Mouse (Mus musculus) MEL (cell line): Measurements from ENCODE around the gene Pyurf. TPM values are rescaled to one million over a fixed set of nuclear protein-coding genes. Genes with fewer than 3 reads are reported as not detected.
A peak's percentile ranks its signal among the peaks of the same experiment; 100 is the strongest.

Experiments used
- DNase-seq: peaks from one replicate; pipeline ENCODE4 v3.0.0; 2011; ENCODE audit warnings: low read depth, low spot score
- H3K27ac ChIP-seq: 2 replicates; pipeline ENCODE4 v1.5.1; 2012; ENCODE audit warnings: low read depth, mild to moderate bottlenecking, control low read depth, low read length, moderate library complexity; ENCODE audit not compliant: control insufficient read depth
- H3K27me3 ChIP-seq, 2 experiments: fragments of 150-350 bp in 1 of 2; sonication (generic) in 1 of 2; 2 replicates each; pipeline ENCODE4 v1.6.1; 2012; ENCODE audit warnings: low read length in 2 of 2, mild to moderate bottlenecking in 2 of 2, improper control_type of control experiment in 1 of 2, moderate library complexity in 1 of 2; ENCODE audit not compliant: insufficient read depth in 2 of 2, control insufficient read depth in 1 of 2
- H3K36me3 ChIP-seq, 2 experiments: 2 replicates each; pipeline ENCODE4 v1.6.1; 2012 to 2014; ENCODE audit warnings: low read length in 2 of 2, improper control_type of control experiment in 1 of 2, inconsistent platforms in 1 of 2, mild to moderate bottlenecking in 1 of 2; ENCODE audit not compliant: insufficient read depth in 2 of 2, control insufficient read depth in 1 of 2
- H3K4me1 ChIP-seq, 2 experiments: fragments of 150-350 bp in 1 of 2; sonication (generic) in 1 of 2; 2 replicates each; pipeline ENCODE4 v1.6.1; 2012; ENCODE audit warnings: low read length in 2 of 2, improper control_type of control experiment in 1 of 2, mild to moderate bottlenecking in 1 of 2; ENCODE audit not compliant: insufficient read depth in 2 of 2, control insufficient read depth in 1 of 2
- H3K4me3 ChIP-seq, 2 experiments: fragments of 150-350 bp in 1 of 2; sonication (generic) in 1 of 2; 2 replicates each; pipeline ENCODE4 v1.5.1; 2012; ENCODE audit warnings: low read depth in 2 of 2, low read length in 2 of 2, mild to moderate bottlenecking in 2 of 2, moderate library complexity in 2 of 2, control low read depth in 1 of 2, improper control_type of control experiment in 1 of 2; ENCODE audit not compliant: control insufficient read depth in 1 of 2, insufficient read depth in 1 of 2
- H3K79me2 ChIP-seq: 2 replicates; pipeline ENCODE4 v1.6.1; 2012; ENCODE audit warnings: mild to moderate bottlenecking, low read length, moderate library complexity; ENCODE audit not compliant: control insufficient read depth, poor library complexity, insufficient read depth
- H3K9ac ChIP-seq: 2 replicates; pipeline ENCODE4 v1.6.1; 2012; ENCODE audit warnings: low read depth, mild to moderate bottlenecking, control low read depth, low read length, moderate library complexity; ENCODE audit not compliant: control insufficient read depth, poor library complexity, severe bottlenecking
- H3K9me3 ChIP-seq: fragments of 150-350 bp; sonication (generic); replicated peaks from 2 replicates; pipeline ENCODE4 v1.6.1; 2012; ENCODE audit warnings: mild to moderate bottlenecking, low read length, improper control_type of control experiment, moderate library complexity; ENCODE audit not compliant: insufficient read depth
- CHD2 ChIP-seq: IDR thresholded peaks from 2 replicates; pipeline ENCODE4 v1.6.1; 2011; ENCODE audit warnings: low read length, improper control_type of control experiment
- CTCF ChIP-seq, 3 experiments: IDR thresholded peaks in 2 of 3; conservative IDR thresholded peaks in 1 of 3; 2 replicates each; pipeline ENCODE4 v1.5.1; 2011 to 2012; ENCODE audit warnings: low read length in 3 of 3, low read depth in 2 of 3, mild to moderate bottlenecking in 2 of 3, improper control_type of control experiment in 1 of 3, inconsistent platforms in 1 of 3, mixed read lengths in 1 of 3, moderate library complexity in 1 of 3; ENCODE audit not compliant: control insufficient read depth in 1 of 3, insufficient read depth in 1 of 3, poor library complexity in 1 of 3, severe bottlenecking in 1 of 3
- E2F4 ChIP-seq: IDR thresholded peaks from 2 replicates; pipeline ENCODE4 v1.6.1; 2011; ENCODE audit warnings: low read depth, low read length, improper control_type of control experiment, borderline replicate concordance
- ETS1 ChIP-seq: IDR thresholded peaks from 2 replicates; pipeline ENCODE4 v1.6.1; 2012; ENCODE audit warnings: low read depth, mild to moderate bottlenecking, inconsistent platforms, low read length, improper control_type of control experiment, moderate library complexity
- HCFC1 ChIP-seq: IDR thresholded peaks from 2 replicates; pipeline ENCODE4 v1.6.1; 2012; ENCODE audit warnings: low read depth, mild to moderate bottlenecking, inconsistent platforms, low read length, improper control_type of control experiment, moderate library complexity
- KAT2A ChIP-seq: conservative IDR thresholded peaks from 2 replicates; pipeline ENCODE4 v1.6.1; 2012; ENCODE audit warnings: low read depth, low read length, improper control_type of control experiment, inconsistent platforms
- MAFK ChIP-seq: IDR thresholded peaks from 2 replicates; pipeline ENCODE4 v1.6.1; 2011; ENCODE audit warnings: low read depth, mild to moderate bottlenecking, low read length, improper control_type of control experiment, borderline replicate concordance
- MAX ChIP-seq: IDR thresholded peaks from 2 replicates; pipeline ENCODE4 v1.6.1; 2011; ENCODE audit warnings: low read length, improper control_type of control experiment
- MAZ ChIP-seq: IDR thresholded peaks from 2 replicates; pipeline ENCODE4 v1.6.1; 2012; ENCODE audit warnings: low read depth, mild to moderate bottlenecking, inconsistent platforms, low read length, improper control_type of control experiment
- NELFE ChIP-seq: IDR thresholded peaks from 2 replicates; pipeline ENCODE4 v1.6.1; 2011; ENCODE audit warnings: low read depth, low read length, improper control_type of control experiment
- POLR2A ChIP-seq, 2 experiments: IDR thresholded peaks; 2 replicates each; pipeline ENCODE4 v1.6.1; 2011 to 2012; ENCODE audit warnings: low read length in 2 of 2, mild to moderate bottlenecking in 2 of 2, control low read depth in 1 of 2, improper control_type of control experiment in 1 of 2, low read depth in 1 of 2, moderate library complexity in 1 of 2; ENCODE audit not compliant: control insufficient read depth in 1 of 2, insufficient read depth in 1 of 2, poor library complexity in 1 of 2
- POLR2AphosphoS2 ChIP-seq: IDR thresholded peaks from 2 replicates; pipeline ENCODE4 v1.6.1; 2011; ENCODE audit warnings: low read length, improper control_type of control experiment
- SIN3A ChIP-seq: IDR thresholded peaks from 2 replicates; pipeline ENCODE4 v1.6.1; 2012; ENCODE audit warnings: low read length, improper control_type of control experiment, inconsistent platforms
- SMC3 ChIP-seq: IDR thresholded peaks from 2 replicates; pipeline ENCODE4 v1.6.1; 2011; ENCODE audit warnings: low read depth, low read length, improper control_type of control experiment
- TAL1 ChIP-seq: IDR thresholded peaks from 2 replicates; pipeline ENCODE4 v1.6.1; 2012; ENCODE audit warnings: mild to moderate bottlenecking, inconsistent platforms, low read length, moderate library complexity, mixed read lengths
- TBP ChIP-seq: IDR thresholded peaks from 2 replicates; pipeline ENCODE4 v1.8.0; 2011; ENCODE audit warnings: low read depth, low read length, improper control_type of control experiment
- TCF12 ChIP-seq: IDR thresholded peaks from 2 replicates; pipeline ENCODE4 v1.6.1; 2014; ENCODE audit warnings: low read depth, mild to moderate bottlenecking, inconsistent platforms, low read length, improper control_type of control experiment, moderate library complexity
- UBTF ChIP-seq: IDR thresholded peaks from 2 replicates; pipeline ENCODE4 v1.6.1; 2012; ENCODE audit warnings: low read depth, mild to moderate bottlenecking, inconsistent platforms, low read length, improper control_type of control experiment, moderate library complexity, borderline replicate concordance; ENCODE audit not compliant: insufficient read depth
- USF1 ChIP-seq: IDR thresholded peaks from 2 replicates; pipeline ENCODE4 v1.6.1; 2014; ENCODE audit warnings: low read depth, mild to moderate bottlenecking, inconsistent platforms, low read length, improper control_type of control experiment, moderate library complexity
- USF2 ChIP-seq, 2 experiments: IDR thresholded peaks; 2 replicates each; pipeline ENCODE4 v1.6.1; 2011 to 2012; ENCODE audit warnings: improper control_type of control experiment in 2 of 2, low read length in 2 of 2, borderline replicate concordance in 1 of 2, inconsistent platforms in 1 of 2, low read depth in 1 of 2, mild to moderate bottlenecking in 1 of 2; ENCODE audit not compliant: insufficient read depth in 1 of 2
- ZKSCAN1 ChIP-seq: IDR thresholded peaks from 2 replicates; pipeline ENCODE4 v1.6.1; 2012; ENCODE audit warnings: low read depth, mild to moderate bottlenecking, inconsistent platforms, low read length, improper control_type of control experiment, moderate library complexity
- ZNF384 ChIP-seq: IDR thresholded peaks from 2 replicates; pipeline ENCODE4 v1.6.1; 2012; ENCODE audit warnings: low read depth, mild to moderate bottlenecking, inconsistent platforms, low read length, improper control_type of control experiment
- polyA plus RNA-seq, 2 experiments: library from polyadenylated mRNA; stranded (reverse) in 1 of 2; unstranded in 1 of 2; fragments of >175 nt in 1 of 2; fragments of >200 nt in 1 of 2; gene quantifications; 2 replicates each; pipeline versions ENCODE4 v1.2.1 to v1.2.4; 2012; ENCODE audit warnings: low replicate concordance in 2 of 2, low read depth in 1 of 2; ENCODE audit not compliant: insufficient read length in 2 of 2, insufficient read depth in 1 of 2, missing spikeins in 1 of 2
- total RNA-seq: library from RNA; depleted of rRNA; stranded (reverse); fragments of 300-350 nt; gene quantifications from 2 replicates; pipeline ENCODE4 v1.2.3, GENCODE M21; 2012

Pyurf gene
- total and polyA plus RNA-seq, 3 experiments = 2.9 to 3.3 TPM; not detected in 1

GRCm38 (mm10) chr6:57706721-57707120, 14.8 kb upstream of the Pyurf start:
- peaks cover 0 to 13% of the 10 kb centered on the region in 2 experiments; a peak in 2 of 4 replicates for H3K36me3 ChIP-seq
- H3K27me3 ChIP-seq = no peaks in the 10 kb centered on the region
- no peak overlapping the region for H3K27ac ChIP-seq
- TF ChIP-seq SIN3A = peak; percentile 46; the same call in 1 of the 2 replicates
- 0 out of 2 replicates have a peak, but pooled peaks have one; percentile 30 for TF ChIP-seq HCFC1
- TF ChIP-seq ETS1 = peak; percentile 46; the same call in 1 of the 2 replicates
- no peak for TF ChIP-seq E2F4
- TF ChIP-seq, all 39 proteins: peak for 3
- peak; percentile 45 for DNase-seq
- Histone ChIP-seq H3K9me3 (no peaks in the 10 kb centered on the region), H3K4me1 (peaks cover 7 to 11% of the 10 kb centered on the region in 2 experiments; a peak in 3 of 4 replicates), H3K9ac (no peak overlapping the region; the same call in 1 of the 2 replicates), H3K4me3 (peak overlapping the region in 1 of 2 experiments; percentile 60; a peak in 2 of 4 replicates), H3K79me2 (peaks cover 3% of the 10 kb centered on the region; the same call in 1 of the 2 replicates)

GRCm38 (mm10) chr6:57703703-57704102, 11.8 kb upstream of the Pyurf start:
- peak; percentile 47 for DNase-seq
- H3K9ac ChIP-seq = peak overlapping the region; percentile 89
- H3K4me1 ChIP-seq = peaks cover 2 to 8% of the 10 kb centered on the region in 2 experiments; a peak in 2 of 4 replicates
- H3K9me3 ChIP-seq = no peaks in the 10 kb centered on the region
- peak overlapping the region; percentile 62 for H3K27ac ChIP-seq
- no peak for TF ChIP-seq E2F4
- TF ChIP-seq USF2 (IDR thresholded peaks at IDR 0.05; ENCODE audit: borderline replicate concordance in 1 of 2, insufficient read depth in 1 of 2, low read depth in 1 of 2, low read length in 2 of 2) = no peak
- no peak for TF ChIP-seq ZKSCAN1
- no peak for TF ChIP-seq TAL1
- TF ChIP-seq CTCF (IDR thresholded peaks at IDR 0.05 in 2 of 3, conservative IDR thresholded peaks at IDR 0.05 in 1 of 3; ENCODE audit: control insufficient read depth in 1 of 3, insufficient read depth in 1 of 3, low read depth in 2 of 3, low read length in 3 of 3, poor library complexity in 1 of 3, severe bottlenecking in 1 of 3) = no peak
- no peak for TF ChIP-seq TCF12
- TF ChIP-seq MAFK = no peak
- H3K36me3 ChIP-seq = peaks cover 0 to 13% of the 10 kb centered on the region in 2 experiments; a peak in 2 of 4 replicates
- peak overlapping the region; percentile 79 to 85 for H3K4me3 ChIP-seq
- no peaks in the 10 kb centered on the region for H3K27me3 ChIP-seq
- H3K79me2 ChIP-seq = peaks cover 3% of the 10 kb centered on the region; the same call in 1 of the 2 replicates

GRCm38 (mm10) chr6:57702743-57703499, 11.0 kb upstream of the Pyurf start:
- H3K27me3 ChIP-seq = no peaks in the 10 kb centered on the region
- peaks cover 2 to 8% of the 10 kb centered on the region in 2 experiments; a peak in 2 of 4 replicates for H3K4me1 ChIP-seq
- H3K9me3 ChIP-seq = no peaks in the 10 kb centered on the region
- H3K27ac ChIP-seq = peak overlapping the region; percentile 78
- H3K79me2 ChIP-seq = peaks cover 3% of the 10 kb centered on the region; the same call in 1 of the 2 replicates
- H3K36me3 ChIP-seq = peaks cover 0 to 13% of the 10 kb centered on the region in 2 experiments; a peak in 2 of 4 replicates
- DNase-seq = peak; percentile 98
- peak overlapping the region; percentile 89 for H3K9ac ChIP-seq
- H3K4me3 ChIP-seq = peak overlapping the region; percentile 79 to 85
- peak; percentile 49; the same call in 1 of the 2 replicates for TF ChIP-seq KAT2A
- peak; percentile 66; the same call in 1 of the 2 replicates for TF ChIP-seq MAZ
- TF ChIP-seq NELFE = peak; percentile 82
- peak; percentile 72 for TF ChIP-seq TCF12
- TF ChIP-seq POLR2AphosphoS2 = peak; percentile 82; the same call in 1 of the 2 replicates
- TF ChIP-seq TBP = peak; percentile 83
- no peak for TF ChIP-seq UBTF
- 0 out of 2 replicates have a peak, but pooled peaks have one; percentile 16 for TF ChIP-seq SMC3
- peak; percentile 87 for TF ChIP-seq SIN3A
- no peak for TF ChIP-seq ZNF384
- TF ChIP-seq E2F4 = peak; percentile 66; the same call in 1 of the 2 replicates
- peak; percentile 48; the same call in 1 of the 2 replicates for TF ChIP-seq USF1
- TF ChIP-seq POLR2A (IDR thresholded peaks at IDR 0.05; ENCODE audit: control insufficient read depth in 1 of 2, insufficient read depth in 1 of 2, low read depth in 1 of 2, low read length in 2 of 2, poor library complexity in 1 of 2) = peak; percentile 79 to 83
- peak; percentile 61 for TF ChIP-seq ETS1
- TF ChIP-seq USF2 (IDR thresholded peaks at IDR 0.05; ENCODE audit: borderline replicate concordance in 1 of 2, insufficient read depth in 1 of 2, low read depth in 1 of 2, low read length in 2 of 2) = no peak
- TF ChIP-seq CHD2 = no peak
- TF ChIP-seq MAX = no peak
